Mouse (Mus musculus) left cerebral cortex, adult 11 months (tissue): ENCODE data around the gene Psmg4.

Source experiments
- DNase-seq: peaks from one replicate; pipeline ENCODE4 v3.0.0; 2022; ENCODE audit warnings: low spot score

Gene Psmg4

DNA sequence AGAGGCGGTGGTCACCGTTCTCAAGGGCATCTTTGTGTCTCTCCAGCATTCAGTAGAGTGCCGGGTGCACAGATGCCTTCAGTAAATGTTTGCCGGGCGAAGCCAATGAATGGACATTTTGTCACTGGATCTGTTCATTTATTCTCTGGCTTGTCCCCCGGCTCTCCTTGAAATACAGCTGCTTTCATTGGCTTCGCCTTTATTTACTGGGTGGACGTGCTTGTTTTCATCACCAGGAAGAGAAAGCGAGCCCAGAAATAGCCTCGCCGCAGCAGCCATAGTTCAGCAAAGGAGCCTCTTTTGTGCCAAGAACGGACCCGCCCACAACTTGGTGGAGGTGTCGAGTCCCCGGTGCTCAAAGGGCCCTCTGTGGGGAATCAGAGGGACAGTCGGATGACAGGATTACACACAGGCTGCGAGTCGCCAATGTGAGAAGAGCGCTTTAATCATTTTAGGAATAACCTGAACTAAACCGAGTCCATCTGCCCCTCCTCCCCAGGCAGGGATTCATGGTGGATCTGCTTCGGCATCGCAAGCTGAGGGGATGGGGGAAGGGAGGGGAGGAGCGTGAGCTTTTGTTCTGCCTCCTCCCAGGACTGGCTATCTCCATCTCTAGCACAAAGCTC is 13.9 kb upstream of the Psmg4 start:
- DNase-seq: peak; percentile 71

DNA sequence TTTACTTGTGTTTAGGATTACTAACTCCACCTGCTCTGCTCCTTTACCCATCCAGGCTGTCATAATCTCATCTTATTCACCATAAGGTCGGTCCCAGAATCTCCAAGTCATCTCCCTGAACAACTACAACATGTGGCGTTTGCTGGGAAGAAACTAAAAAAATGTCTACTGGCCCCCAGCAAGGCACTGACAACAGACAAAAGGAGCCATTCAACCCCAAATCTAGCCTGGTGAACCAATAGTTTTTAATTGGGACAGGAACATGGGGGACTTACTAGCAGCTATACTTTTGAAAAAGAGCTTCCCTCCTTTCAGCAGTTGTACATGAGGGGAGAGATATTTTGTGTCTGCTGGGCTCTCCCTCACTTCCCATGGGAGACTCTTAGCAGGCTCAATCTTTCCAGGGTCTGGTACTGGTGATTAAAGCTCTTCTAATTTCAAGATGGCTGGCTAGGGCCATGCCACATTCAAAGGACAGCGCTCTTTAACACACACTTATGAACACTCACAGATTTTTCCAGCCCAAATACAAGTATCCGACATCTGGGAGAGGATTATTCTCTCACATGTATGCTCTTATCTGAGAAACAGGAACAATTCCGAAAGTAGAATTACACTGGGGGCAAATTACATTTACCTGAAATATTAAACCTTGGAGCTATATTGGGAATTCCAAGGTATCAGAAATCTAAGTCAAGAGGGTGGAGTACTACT is 13.1 kb upstream of the Psmg4 start:
- DNase-seq: no peak

DNA sequence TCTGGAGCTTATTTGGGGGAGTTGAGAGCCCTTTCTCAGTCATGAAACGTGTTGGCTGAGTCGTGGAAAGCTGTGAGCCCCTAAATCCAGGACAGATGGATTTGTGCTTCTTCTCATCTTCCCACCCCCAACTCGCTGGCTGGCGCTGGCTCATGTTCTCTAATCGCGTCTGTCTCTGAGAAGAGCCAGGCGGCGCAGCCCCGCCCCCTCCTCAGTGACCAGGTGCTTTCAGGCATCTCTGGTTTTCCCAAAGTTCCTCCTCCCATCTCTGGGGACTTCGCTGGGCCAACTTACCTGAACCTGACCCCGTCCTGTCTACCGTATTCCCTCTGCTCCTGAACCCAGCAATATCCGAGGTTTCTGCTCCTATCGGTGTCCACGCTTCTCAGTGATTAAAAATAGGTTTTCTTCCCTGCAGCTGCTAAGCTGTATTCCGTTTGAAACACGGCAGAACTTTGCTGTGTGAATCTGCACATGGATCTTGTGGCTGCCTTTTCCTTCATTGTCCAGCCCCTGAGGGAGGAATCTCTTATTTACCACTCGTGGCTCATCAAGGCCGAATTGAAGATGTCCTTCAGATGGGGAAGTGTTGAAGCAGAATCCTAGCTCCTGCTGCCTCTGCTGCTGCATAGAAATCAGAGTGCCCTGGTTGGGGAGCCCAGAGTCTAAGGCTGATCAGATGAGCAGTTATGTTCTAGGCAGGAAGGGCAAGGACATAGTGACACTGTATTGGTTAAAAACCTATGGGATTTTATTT is 12.3 kb upstream of the Psmg4 start:
- DNase-seq: no peak

DNA sequence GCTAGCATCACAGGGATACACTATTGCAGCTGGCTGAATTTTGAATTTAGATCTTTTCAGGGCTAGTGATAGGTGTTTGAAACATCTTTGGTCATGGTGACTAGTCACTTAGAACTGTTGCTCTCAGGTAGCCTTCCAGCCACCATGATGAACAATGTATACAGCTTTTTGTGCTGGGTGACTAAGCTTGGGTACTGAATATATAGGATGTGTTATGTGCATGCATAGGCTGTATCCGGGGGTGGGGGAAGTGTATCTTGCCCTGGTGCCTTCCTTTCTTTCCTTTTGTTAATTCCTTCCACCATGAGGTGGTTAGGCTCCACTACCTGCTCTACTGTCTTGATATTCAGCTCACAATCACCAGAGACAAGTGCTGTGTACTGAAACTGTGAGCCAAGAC is 11.3 kb upstream of the Psmg4 start:
- DNase-seq: no peak

DNA sequence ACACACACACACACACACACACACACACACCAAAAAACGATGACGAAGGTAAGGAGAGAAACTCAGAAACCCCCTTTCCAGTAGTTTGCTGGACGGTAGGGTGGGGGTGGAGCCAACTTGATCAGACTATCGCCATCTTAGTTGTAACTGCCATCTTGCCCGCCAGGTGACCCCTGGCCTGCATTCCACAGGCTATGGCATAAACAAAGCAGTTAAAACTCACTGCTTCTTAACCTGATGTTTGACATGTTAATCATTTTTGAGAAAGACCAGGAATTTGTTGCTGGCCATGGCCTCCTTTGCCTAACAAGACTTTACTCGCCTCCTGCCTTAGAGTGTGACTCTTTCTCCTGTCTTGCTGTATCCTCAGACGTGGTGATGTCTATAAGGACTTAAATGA is 10.1 kb upstream of the Psmg4 start:
- DNase-seq: no peak

DNA sequence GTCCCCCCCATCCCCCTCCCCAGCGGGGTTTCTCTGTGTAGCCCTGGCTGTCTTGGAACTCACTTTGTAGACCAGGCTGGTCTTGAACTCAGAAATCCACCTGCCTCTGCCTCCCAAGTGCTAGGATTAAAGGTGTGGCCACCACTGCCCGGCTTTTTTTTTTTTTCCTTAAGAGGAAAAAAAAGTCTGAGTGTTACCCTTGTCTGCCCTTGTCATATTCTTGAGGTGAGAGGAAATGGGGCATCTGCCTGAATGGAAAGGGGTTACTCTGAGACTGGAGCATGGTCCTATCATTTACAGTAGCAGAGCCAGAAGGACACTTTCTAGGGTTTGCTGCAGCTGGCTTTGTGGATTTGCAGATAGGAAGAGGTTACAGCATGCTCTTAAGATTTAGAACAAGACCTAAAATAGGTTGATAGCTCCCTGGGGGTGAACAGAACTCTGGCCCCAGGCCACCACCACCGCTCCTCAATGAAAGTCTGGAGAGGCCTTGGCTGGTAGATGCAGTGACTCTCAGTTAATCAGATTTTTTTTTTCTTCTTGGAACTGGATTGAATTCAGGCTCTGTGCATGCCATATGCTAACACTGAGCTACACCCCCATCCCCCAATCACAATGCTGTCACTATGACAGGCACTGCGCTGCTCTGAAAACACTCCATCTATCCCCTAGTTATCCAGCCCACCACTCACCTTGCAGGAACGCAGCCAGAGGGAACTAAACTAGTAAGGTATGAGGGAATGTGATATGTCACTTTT is 9.3 kb upstream of the Psmg4 start:
- no peak for DNase-seq

DNA sequence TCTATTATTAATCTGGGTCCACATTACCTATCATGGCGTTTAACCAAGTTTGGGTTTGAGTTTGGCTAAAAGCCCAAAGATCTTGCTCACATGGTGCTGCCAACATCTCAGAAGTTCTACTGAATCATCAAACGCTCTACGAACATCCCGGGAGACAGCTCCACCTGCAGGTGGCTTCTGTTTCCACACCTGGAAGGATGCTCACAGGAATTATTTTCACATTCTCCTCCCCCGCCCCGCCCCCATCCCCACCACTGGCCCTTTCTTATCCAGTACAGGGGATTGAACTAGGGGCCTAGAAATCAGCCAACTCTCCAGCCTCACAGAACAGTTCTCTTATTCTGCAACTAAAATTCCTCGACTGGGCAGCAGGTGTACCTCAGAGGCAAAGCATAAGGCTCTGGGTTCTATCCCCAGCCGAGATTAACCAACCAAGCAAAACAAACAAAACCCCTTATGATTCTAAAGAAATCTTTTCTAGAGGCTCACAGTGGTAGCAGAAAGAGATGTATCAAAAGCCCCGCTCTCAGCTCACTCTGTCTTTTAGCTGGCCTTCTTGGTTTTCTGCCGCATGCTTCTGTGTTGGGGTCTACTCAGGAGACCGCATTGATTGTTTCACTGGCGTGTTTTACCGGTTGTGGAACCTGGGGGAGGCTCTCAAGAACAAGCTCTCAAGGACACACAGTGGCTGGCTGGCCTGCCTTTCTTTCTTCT is 8.4 kb upstream of the Psmg4 start:
- peak; percentile 69 for DNase-seq

DNA sequence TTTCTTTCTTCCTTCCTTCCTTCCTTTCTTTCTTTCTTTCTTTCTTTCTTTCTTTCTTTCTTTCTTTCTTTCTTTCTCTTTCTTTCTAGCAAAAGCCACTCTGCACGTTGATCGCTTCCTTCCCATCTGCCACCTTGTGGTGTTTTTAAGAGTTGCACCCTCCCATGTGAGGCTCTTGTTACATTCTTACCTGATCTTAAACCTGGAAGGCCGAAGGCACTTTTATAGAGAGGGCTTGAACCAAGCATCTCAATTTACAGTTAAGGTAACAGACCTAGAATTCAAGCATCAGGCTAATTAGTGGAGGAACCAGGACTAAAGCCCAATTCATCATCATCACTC is 7.9 kb upstream of the Psmg4 start:
- no peak for DNase-seq

DNA sequence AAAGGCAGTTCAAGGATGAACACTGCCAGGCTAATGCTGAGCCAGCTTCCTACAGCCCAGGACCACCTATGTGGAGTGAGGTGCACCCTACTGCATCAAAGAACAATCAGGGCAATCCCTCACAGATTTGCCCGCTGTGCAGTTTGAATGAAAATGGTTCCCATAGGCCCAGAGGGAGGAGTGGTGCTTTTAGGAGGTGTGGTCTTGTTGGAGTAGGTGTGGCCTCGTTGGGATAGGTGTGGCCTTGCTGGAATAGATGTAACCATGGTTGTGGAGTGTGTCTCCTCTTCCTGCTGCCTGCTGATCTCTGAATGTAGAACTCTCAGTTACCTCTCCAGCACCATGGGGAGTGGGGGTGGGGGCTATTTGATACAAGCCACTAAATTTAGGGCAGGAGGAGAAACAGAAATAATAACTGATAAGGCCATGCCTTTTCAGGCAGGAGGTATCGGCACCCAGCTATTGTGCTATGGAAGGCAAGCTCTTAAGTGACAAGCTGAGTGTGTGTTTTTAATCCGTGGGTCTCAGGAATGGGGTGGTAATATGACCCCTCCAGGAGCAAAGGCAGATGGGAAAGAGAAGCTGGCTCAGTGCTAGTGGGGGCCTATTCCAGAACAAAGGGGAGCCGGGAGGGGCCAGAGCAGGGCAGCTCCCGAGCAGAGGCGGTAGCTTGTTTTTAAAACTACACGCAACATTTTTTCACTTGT is 6.5 kb upstream of the Psmg4 start:
- DNase-seq: no peak

DNA sequence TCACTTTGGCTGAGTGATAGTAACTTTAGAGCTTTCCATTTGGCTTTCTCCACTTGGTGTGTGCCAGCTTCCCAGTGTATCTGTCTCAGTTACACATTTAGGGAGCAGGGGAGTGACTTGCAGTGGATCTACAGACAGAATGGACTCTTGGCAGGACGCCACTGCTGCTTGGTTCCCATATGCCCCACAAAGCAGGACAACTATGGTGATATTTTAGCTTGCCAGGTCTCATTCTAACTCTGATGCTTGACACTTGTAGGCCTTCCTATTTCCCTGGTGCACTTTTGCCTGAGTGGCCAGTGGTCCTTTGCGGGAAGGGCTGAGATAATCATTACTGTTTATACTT is 6.0 kb upstream of the Psmg4 start:
- no peak for DNase-seq

DNA sequence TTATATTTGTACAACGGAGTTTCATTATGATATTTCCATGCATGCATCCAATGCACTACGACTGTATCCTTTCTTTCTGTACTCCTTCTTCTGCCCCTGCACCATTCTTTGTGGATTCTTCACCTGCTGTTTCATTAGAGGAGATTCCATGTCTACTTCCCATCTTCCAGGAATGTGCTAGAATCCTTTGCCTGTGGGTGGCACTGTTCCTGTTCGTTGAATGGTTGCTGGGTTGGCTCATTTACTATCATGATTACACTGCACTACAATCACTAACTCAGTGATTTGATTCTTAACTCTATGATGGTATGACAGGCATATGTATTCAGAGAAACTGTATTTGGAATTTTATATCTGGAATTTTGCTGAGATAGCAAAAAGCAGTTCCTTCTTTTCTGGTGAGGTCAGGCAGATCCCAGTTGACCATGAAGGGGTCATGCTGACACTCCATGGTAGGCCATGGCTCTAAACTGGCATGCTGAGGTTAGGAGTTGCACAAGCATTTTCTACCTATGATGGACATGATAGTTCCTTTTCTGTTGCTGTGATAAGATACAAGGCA is 5.1 kb upstream of the Psmg4 start:
- no peak for DNase-seq

DNA sequence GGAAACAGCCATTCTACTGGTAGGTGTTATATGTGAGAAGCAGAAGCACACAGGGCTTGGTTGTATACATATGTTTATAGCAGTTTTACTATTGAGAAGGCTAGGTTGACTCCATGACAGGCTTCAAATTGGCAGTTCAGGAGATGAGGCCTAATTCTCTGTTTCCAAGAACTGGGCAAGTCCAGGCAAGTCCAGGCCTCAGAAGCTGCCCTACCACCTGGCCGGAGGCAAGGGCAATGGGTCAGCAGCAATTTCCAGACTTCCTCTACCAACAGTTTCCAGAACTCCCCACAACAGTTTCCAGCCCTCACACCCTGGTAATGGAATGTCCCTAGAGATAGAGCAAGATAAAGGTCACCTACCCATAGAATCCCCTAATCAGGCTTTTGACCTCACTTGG is 2.8 kb upstream of the Psmg4 start:
- DNase-seq: no peak

DNA sequence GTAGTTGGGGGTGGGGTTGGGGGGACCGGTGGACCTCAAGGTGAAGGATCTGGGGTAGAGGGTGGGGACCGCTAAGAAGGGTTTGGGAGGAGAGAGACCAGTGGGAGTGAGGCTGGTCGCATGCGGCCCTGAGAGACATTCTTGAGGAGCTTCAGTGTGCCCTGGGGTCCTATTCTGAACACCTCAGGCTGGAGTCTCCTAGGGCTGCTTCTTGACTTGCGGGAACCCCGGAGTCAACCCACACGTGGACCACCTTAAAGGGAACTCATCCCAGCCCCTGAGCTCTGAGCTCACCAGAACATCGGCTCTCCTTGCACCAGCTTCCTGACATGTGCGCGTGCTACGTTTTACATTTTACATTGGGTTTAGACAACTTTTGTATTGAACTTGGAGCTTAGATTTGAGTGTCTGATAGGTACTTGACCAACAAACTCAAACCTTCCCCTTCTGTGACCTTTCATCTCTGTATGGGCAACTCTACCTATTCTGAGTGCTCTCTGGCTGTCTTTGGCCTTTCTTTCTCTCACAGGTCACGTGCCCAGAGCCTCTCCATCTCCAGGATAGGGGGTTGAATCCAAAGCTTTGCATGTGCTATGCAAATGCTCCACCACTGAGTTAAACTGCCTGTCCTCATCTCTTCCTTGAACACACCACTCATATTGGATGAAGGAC is 676 bp downstream of the Psmg4 start:
- no peak for DNase-seq

DNA sequence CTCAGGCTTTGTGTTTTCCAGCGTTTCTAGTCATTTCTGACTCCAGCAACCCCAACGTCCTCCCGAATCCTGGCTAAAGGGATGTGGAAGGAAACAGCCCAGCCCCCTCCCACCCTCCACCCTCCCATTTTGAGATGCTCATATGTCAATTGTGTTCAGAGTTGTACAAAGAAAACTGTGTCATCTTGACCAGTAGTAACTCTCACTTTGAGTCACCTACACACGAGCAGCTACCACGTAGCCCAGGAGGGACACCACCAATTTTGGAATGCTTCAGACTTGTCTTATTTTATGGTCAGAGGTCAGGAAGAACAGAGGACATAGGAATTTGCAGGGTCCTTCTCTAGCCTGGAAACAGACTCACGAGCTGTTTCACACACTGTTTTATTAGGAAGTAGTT is 11.3 kb downstream of the Psmg4 start:
- no peak for DNase-seq

DNA sequence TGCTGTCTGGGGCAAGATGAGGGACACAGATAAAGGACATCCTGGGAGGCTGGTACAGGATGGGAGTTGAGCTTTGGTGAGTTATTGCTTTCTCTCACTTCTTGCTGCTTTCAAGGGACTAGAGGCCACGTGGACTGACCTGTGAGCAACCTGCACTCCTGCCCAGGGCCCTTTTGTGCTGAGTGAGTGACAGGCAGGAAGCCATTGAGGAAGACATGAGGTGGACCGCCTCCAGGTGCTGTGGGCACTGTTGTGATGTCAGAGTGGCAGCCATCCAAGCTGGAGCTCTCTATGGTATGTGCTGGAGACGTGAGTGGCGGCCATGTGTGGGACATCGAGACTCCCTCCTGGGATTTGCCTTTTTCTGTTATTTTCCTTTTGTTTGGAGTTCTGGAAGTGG is 18.9 kb downstream of the Psmg4 start:
- no peak for DNase-seq

DNA sequence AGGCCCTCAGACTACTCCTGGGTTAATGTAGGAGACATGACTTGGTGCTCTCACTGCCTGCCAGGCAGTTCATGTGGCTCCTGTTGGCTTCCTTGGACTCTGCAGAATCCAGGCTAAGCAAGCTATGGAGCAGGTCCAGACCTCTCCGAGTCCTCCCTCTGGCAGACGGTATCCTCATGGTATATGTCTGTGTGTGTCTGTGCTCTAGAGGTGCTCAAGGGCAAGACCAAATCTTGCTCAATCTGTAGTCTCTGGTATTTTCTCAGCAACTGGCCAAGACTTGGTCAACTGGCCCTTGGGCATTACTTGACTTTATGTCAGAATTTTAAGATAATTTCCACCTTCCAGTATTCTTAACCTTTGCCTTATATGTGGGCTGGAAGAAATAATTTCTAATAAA is 22.6 kb downstream of the Psmg4 start:
- DNase-seq: no peak

DNA sequence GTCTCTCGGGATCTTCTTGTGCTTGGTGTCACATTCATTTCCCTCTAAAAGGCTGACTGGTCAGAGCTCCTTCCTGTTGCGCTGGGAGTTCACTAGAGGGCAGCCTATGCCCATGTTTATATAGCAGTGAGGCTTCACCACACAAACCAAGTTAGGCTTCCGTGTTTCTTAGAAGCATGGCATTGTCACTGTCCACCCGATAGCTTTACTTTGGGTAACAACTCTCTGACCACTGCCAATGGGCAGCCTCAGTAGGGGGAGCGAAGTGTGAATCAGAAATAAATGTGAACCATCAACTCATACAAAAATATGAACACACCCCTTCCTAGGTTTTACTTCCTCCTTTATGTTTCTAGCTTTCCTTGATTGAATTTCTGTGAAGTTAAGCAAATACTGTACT is 24.8 kb downstream of the Psmg4 start:
- peak; percentile 63 for DNase-seq

DNA sequence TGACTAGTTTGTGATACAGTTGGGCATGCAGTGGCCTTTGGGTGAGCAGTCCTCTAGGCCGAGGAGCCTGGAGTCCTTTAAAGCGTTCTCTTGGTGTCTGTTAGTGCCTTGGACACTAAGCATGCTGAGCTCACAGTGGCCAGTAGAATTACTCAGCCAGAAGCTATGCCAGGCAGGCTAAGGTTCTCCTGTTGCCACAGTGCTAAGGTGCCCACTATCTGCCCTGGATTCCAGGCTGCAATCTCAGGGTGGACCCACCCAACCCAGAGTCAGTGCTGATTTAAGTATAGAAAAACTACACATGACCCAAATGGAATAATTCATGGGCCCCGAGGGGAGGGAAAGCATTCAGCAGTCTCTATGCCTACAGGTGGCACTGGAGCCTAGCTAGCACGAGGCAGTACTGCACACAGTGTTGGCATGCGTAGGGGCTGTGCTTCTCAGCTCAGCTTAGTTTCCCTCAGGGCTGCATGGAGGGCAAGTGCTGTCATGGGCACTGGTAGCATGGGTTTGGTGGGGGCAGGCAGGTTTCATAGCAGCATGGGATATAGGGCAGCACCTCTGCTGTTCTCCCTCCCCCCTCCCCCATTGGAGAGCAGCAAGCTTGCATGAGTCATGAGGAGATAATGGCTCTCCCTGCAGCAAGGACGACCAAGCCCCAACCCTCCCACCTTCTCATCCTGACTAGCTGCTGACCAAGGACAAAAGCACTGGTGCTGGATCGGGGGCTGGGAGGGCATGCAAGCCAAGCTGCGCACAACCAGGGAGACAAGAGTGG is 29.8 kb downstream of the Psmg4 start:
- DNase-seq: no peak

DNA sequence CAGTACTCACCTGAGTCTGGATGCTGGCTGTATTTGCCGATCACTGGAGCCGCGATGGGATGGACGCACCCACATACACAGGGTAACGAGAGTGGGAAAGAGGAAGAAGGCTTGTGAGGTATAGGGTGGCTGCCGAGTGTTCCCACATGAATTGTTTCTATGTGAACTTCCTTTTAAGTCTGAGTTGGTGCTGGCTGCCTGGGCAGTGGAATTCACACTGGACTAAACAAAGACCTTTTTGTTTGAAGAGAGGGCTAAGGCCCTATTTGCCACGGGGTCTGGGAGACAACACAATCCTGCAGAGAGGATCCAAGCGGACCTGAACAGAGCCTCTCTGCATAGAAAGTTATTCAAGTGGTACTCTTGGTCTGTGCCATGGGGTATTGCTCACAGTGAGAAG is 30.6 kb downstream of the Psmg4 start:
- no peak for DNase-seq

DNA sequence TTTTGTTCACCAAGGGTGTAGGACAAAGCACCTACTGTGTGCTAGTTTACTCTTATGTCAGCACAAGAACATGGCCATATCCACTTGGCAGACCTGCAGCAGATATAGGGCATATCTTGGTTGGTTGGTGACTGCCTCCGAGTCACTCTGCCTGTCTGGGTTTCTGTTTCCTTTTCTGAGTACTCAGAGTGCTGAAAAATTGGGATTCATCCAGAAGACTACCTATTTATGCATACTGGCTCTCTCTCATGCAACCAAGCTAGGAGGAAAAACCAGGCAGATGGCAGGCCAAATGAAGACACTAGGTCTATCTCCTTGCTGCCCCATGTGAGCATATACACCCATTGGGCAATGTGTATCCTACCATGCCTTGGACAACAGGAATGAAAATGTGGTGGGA is 32.9 kb downstream of the Psmg4 start:
- DNase-seq: no peak
